Mouse (Mus musculus): Measurements from ENCODE around the gene Ebf3.

The Ebf3 gene

GRCm38 (mm10) chr7:137206770-137207285, 107.4 kb downstream of the Ebf3 start:
- no peak for DNase-seq (ENCODE audit: low spot score)

- DNase-seq (ENCODE audit: low spot score) = no peak
Observed at GRCm38 (mm10) chr7:137199533-137199932, 114.7 kb downstream of the Ebf3 start.

GRCm38 (mm10) chr7:137198921-137199320, 115.3 kb downstream of the Ebf3 start:
- no peak for DNase-seq (ENCODE audit: low spot score)

- no peak for DNase-seq (ENCODE audit: low spot score)
Observed at GRCm38 (mm10) chr7:137197118-137198030, 116.9 kb downstream of the Ebf3 start.

GRCm38 (mm10) chr7:137196536-137196935, 117.7 kb downstream of the Ebf3 start:
- DNase-seq (ENCODE audit: low spot score) = no peak

GRCm38 (mm10) chr7:137192776-137193278, 121.4 kb downstream of the Ebf3 start:
- DNase-seq (ENCODE audit: low spot score) = no peak

- DNase-seq (ENCODE audit: low spot score) = no peak
Observed at GRCm38 (mm10) chr7:137191889-137192288, 122.4 kb downstream of the Ebf3 start.

GRCm38 (mm10) chr7:137172278-137172677, 142.0 kb downstream of the Ebf3 start:
- no peak for DNase-seq (ENCODE audit: low spot score)

GRCm38 (mm10) chr7:137159086-137159485, 155.2 kb downstream of the Ebf3 start:
- no peak for DNase-seq (ENCODE audit: low spot score)

GRCm38 (mm10) chr7:137154623-137155022, 159.6 kb downstream of the Ebf3 start:
- no peak for DNase-seq (ENCODE audit: low spot score)

GRCm38 (mm10) chr7:137151854-137152253, 162.4 kb downstream of the Ebf3 start:
- DNase-seq (ENCODE audit: low spot score) = no peak

- DNase-seq (ENCODE audit: low spot score) = peak; percentile 8
Observed at GRCm38 (mm10) chr7:137147101-137147500, 167.1 kb downstream of the Ebf3 start.

All from layer of hippocampus, adult 11-12 months (tissue).